Mouse (Mus musculus): ENCODE results near the gene Heatr4.
"Not testable (repeated sequence)": the region's sequence is repeated elsewhere in the genome, so short reads cannot be mapped to it uniquely, and the experiment has no call there.

Gene Heatr4

GRCm38 (mm10) chr12:83997221-83997620 lies 12.6 kb upstream of the Heatr4 start:
- DNase-seq = no peak

GRCm38 (mm10) chr12:83989378-83989777 lies 4.7 kb upstream of the Heatr4 start:
- no peak for DNase-seq

DNA sequence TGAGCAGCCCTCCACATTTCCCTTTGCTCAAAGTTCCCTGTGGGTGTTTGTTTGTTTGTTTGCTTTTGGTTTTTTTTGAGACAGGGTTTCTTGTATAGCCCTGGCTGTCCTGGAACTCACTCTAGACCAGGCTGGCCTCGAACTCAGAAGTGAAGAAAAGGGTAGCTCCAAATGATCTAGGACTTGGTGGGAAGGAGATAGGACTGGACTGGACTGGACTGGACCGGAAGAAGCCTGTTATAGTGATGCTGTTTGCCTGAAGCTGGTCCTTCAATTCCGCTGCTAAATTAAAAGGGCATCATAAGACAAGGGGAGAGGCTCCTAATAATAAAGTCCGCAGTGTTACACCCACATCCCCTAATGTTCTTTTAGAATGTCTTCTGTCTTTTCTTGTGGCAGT lies 3.8 kb upstream of the Heatr4 start:
- no peak for DNase-seq

DNA sequence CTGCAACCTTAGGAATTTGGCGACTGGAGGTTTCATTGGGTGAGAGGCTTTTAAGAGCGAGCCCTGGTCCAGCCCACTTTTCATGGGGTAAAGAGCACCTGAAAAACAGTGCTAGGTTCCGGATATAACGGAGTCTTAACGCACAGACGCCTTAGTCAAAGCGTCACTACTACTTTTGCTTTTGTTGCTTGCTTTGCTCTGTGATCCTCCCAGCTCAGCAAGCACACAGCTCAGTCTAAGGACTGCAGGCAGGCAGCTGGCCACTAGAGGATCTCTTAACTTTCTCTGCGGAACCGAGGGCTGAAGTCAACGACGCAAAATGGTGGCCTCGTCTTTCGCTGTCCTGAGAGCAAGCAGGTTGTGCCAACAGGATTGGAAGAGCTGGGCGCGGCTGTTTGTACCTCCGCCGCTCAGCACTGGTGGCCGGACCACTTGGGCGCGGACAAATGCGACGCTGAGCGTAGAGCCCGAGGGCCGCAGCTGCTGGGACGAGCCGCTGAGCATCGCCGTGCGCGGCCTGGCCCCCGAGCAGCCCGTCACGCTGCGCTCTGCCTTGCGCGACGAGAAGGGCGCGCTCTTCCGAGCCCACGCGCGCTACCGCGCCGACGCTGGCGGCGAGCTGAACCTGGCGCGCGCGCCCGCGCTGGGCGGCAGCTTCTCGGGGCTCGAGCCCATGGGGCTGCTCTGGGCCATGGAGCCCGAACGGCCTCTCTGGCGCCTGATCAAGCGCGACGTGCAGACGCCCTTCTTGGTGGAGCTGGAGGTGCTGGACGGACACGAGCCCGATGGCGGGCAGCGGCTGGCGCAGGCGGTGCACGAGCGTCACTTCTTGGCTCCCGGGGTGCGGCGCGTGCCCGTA lies 3.2 kb upstream of the Heatr4 start, which contains the start of gene Acot2:
Gene Acot2, plus strand, starts transcription at position 279 of the 859 bp plus-strand sequence.
- peak; percentile 90 for DNase-seq

DNA sequence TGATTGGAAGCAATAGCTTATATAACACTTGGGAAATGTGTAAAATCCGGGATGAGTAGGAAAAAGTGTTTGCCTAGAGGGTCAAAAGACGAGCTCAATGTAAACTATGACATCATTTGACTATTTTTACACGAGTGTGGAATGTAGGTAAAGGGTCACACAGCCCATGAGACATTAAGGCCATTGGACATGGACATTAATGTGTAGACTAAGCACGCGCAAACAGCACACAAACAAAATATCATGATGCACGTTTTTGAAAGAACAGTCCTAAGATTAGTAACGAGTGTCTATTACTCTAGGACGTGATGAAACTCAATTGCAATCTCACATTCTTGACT lies 2.6 kb upstream of the Heatr4 start:
- no peak for DNase-seq

- no peak for DNase-seq
Observed at GRCm38 (mm10) chr12:83981615-83982014, 3.0 kb downstream of the Heatr4 start.

DNA sequence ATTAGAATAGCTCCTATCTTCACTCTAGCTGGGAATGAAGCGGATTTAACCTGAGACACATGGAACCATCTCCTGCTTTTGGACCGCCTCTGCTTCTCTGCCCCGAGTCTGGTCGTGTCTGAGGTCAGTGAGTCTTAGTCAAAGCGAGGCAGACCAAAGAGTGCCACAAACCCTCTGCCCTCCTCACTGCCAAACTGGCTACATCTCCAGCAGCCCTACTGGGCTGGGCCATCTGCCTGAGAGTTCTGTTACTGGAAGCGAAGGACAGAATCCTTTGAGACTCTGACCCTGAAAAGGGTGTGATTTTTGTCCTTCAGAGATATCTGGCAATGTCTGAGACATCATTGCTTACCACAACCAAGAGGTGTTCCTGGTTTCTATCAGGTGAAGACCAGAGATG lies 5.8 kb downstream of the Heatr4 start:
- DNase-seq = no peak

GRCm38 (mm10) chr12:83972117-83972516 lies 12.5 kb downstream of the Heatr4 start:
- peak; percentile 66 for DNase-seq

DNA sequence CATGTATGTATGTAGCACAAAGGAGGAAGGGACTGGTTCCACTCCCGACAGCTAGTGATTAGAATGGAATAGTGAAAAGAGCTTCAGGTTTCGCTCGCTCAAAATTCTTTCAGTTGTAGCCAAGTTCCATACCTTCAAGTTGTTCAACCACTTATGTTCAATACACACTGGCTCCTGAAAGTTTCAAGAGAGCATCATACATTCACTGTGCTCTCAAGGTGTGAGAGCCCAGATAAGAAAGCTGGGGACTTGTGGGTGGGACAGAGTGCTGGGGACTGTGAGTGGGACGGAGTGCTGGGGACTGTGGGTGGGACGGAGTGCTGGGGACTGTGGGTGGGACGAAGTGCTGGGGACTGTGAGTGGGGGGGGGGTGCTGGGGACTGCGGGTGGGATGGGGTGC lies 19.4 kb downstream of the Heatr4 start:
- no peak for DNase-seq

DNA sequence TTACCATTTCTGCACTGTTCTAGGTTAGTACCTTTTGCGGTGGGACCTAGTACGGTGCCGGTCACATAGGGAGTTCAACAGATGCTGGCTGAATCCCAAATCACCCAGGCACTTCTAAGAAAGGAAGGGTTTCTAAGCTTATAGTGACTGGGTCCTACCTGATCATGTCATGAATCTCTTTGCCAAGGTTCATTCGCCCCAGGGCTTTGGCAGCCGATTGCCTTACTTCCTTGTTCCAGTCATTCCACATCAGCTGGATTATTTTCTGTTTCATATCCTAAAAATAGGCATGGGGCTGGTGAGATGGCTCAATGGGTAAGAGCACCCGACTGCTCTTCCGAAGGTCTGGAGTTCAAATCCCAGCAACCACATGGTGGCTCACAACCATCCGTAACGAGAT lies 26.4 kb downstream of the Heatr4 start:
- no peak for DNase-seq

DNA sequence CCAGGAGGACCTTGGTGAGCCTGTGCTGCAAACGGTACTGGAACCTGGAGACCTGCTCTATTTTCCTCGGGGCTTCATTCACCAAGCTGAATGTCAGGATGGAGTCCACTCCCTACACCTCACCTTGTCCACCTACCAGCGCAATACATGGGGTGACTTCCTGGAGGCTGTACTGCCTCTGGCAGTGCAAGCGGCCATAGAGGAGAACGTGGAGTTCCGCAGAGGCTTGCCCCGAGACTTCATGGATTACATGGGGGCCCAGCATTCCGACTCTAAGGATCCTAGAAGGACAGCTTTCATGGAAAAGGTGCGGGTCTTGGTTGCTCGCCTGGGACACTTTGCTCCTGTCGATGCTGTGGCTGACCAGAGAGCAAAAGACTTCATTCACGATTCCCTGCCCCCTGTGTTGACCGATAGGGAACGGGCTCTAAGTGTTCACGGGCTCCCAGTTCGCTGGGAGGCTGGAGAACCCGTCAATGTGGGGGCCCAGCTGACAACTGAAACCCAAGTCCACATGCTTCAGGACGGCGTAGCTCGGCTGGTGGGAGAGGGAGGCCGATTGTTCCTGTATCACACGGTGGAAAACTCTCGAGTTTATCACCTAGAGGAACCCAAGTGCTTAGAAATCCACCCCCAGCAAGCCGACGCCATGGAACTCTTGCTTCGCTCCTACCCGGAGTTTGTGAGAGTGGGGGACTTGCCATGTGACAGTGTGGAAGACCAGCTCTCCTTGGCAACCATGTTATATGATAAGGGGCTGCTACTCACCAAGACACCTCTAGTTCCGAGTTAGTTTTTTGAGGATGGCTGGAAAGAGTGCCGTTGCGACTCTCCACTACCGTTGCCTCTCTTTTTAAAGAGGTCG lies 32.7 kb downstream of the Heatr4 start:
- DNase-seq = no peak

- DNase-seq = peak; percentile 74
Observed at GRCm38 (mm10) chr12:83950840-83951701, 33.6 kb downstream of the Heatr4 start.

DNA sequence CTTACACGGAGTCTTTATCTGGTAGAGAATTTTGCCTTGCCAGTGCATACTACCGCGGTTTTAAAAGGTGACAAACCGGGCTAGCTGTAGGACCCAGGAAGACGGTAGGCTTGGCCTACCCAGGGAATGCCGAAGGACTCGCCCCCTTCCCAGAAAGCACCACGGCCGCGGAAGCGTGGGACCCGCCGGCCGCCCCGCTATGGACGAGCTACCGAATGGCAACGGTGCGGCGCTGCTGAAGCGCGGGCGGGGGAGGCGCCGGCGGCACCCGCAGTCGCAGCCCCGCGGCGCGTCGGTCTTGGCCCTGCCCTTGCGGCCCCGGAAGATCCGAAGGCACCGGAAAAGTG lies 34.2 kb downstream of the Heatr4 start, which contains the start of gene Riox1:
Gene Riox1, plus strand, starts transcription at position 116 of the 347 bp plus-strand sequence.
- DNase-seq = peak; percentile 94

DNA sequence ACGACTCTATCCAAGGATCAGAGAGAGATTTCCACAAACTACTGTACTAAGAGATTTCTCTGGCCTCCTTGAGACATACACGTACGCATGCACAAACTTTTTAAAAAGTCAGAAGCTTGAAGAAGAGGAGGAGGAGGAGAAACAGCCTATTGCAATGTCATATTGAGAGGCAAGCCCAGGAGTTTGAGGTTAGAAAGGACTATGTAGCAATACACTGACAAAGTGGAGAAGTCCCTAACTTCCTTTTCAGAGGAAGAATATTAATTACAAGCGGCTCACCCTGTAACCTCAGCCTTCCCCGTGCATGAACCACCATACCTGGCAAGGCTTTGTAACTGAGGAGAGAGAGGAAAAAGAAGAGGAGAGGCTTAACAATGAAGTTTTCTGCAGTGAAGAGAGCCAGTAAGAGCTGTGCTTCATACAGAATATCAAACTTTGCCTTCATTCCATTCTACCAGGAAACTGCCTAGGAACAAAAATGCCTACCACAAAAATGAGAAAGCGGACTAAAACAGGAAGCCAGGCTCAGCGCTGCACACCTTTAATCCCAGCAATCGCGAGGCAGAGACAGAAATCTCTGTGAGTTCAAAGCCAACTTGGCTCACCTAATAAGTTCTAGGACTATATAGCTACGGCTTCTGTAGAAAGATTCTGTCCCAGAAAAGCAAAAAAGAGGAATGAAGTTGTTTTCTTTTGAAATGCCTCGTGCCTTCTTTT lies 34.7 kb downstream of the Heatr4 start:
- no peak for DNase-seq

- no peak for DNase-seq
Observed at GRCm38 (mm10) chr12:83949043-83949442, 35.6 kb downstream of the Heatr4 start.

- DNase-seq = no peak
Observed at GRCm38 (mm10) chr12:83947260-83947811, 37.3 kb downstream of the Heatr4 start.

- DNase-seq = no peak
Observed at GRCm38 (mm10) chr12:83941938-83942337, 42.7 kb downstream of the Heatr4 start.

DNA sequence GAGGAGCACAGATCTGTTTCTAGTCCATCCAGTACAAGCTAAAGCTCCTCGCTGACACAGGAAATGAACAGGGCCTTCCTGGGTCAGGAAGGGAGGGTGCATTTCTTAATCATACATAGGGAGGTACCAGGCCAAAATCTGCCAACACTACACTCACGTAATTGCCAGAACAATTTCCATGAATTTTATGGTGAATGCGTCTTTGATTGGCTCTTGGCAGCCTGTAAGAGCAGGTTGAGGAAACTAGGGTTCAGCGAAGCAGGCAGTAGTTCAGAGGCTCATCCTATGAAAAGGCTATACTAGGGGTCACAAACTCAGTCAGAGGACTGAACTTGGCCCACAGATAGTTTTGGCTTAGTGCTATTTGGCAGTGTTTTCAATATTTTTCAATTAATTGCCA lies 44.6 kb downstream of the Heatr4 start:
- no peak for DNase-seq

DNA sequence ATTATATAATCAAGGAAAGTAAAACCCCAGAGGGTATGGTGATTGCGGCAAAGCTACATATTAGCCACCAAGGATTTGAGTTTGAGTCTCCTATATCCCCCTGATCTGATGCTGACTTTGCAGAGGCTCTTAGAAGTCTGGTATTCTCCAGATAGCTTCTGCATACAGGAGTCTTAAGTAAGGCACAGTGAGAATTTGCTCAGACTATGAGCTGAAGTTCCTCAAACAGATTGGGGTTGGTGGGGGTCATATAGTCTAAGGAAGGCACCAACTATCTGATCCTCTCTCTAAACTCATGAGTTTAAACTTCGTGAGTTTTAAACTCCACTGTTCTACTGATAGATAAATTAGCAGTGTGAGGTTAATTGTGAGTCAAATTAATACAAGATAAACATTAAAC lies 45.3 kb downstream of the Heatr4 start:
- no peak for DNase-seq

DNA sequence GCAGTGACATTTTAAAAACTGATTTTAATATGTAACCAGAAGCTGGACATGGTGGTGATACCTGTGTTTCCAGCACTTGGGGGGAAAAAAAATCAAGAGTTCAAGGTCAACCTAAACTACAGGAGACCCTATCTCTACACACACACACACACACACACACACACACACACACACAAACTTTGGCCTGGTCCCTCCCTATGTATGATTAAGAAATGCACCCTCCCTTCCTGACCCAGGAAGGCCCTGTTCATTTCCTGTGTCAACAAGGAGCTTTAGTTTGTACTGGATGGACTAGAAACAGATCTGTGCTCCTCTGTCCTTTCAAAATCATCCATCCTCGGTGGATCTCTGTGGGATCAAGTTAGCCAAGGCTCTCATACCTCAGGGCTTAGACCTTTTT lies 46.1 kb downstream of the Heatr4 start:
- DNase-seq = not testable (repeated sequence)

GRCm38 (mm10) chr12:83937600-83937999 lies 47.1 kb downstream of the Heatr4 start:
- DNase-seq = no peak
